Mouse (Mus musculus) intestine, embryonic 15.5 days (tissue): ENCODE results near the gene Lonp2. TPM values are rescaled to one million over a fixed set of nuclear protein-coding genes. Genes with fewer than 3 reads are reported as not detected.

Source experiments
- ATAC-seq: fragments of 200-750 bp; cut with Nextera tagmentation; 2 replicates; pipeline ENCODE4 v1.8.0; 2017; ENCODE audit warnings: moderate TSS enrichment, moderate library complexity
- H3K27ac ChIP-seq: fragments of 300-500 bp; sonication (generic); 2 replicates; pipeline ENCODE4 v1.5.1; 2015; ENCODE audit warnings: mild to moderate bottlenecking, inconsistent platforms
- H3K27me3 ChIP-seq: fragments of 300-500 bp; sonication (generic); replicated peaks from 2 replicates; pipeline ENCODE4 v1.6.1; 2015; ENCODE audit warnings: inconsistent platforms
- H3K36me3 ChIP-seq: fragments of 300-500 bp; sonication (generic); 2 replicates; pipeline ENCODE4 v1.6.1; 2015; ENCODE audit warnings: inconsistent platforms
- H3K4me1 ChIP-seq: fragments of 300-500 bp; sonication (generic); replicated peaks from 2 replicates; pipeline ENCODE4 v1.6.1; 2015; ENCODE audit warnings: inconsistent platforms
- H3K4me2 ChIP-seq: fragments of 300-500 bp; sonication (generic); replicated peaks from 2 replicates; pipeline ENCODE4 v1.6.1; 2015; ENCODE audit warnings: mild to moderate bottlenecking, inconsistent platforms
- H3K4me3 ChIP-seq: fragments of 300-500 bp; sonication (generic); replicated peaks from 2 replicates; pipeline ENCODE4 v1.5.1; 2015; ENCODE audit warnings: inconsistent platforms
- H3K9ac ChIP-seq: fragments of 300-500 bp; sonication (generic); 2 replicates; pipeline ENCODE4 v1.6.1; 2015; ENCODE audit warnings: inconsistent platforms
- H3K9me3 ChIP-seq: fragments of 300-500 bp; sonication (generic); 2 replicates; pipeline ENCODE4 v1.6.1; 2016; ENCODE audit warnings: inconsistent platforms
- WGBS: fragments of 180-500 bp; shearing (Covaris S2); methylation state at CpG from one replicate; pipeline ENCODE4 v1.1.7; 2015; 5-methylcytosine and 5-hydroxymethylcytosine counted together
- polyA plus RNA-seq: library from polyadenylated mRNA; unstranded; fragments of >200 nt; fragmentation: Nextera tagmentation; extraction: Ambion mirVana; gene quantifications from 2 replicates; pipeline ENCODE4 v1.2.1, GENCODE M21; 2015

Gene Lonp2
- polyA plus RNA-seq, 1 experiment from 2014 or later, result 63.0 TPM

DNA sequence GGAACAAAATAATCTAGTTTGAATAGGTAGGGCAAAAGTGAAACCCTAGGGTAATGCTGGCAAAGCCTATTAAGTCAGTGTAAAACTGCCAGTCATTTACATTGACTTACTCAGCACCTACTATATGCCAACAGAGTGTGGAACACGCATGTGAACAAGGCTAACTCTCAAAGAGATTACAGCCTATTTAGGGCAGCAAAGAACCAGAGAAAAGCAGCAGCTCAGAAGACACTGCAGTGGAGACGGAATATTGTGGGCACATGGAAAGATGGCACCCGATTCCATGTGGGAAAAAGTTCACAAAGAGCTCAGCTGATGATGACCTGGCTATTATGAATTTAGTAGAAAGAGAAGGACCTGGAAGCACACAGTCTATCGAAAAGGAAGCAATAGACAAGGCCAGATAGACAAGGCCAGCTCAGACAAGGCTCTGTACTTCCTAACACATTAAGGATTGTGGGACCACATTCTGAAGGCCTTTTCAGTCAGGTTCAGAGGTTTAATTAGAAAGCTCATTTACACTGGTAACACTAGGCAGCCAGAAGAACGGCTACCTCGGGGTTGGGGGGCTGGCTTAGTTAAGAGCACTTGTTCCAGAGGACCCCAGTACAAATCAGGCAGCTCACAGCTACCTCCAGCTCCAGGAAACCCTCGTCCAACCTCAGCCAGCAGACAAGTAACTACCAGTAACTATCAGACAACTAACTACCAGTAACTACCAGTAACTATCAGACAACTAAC is 118.9 kb downstream of the Lonp2 start:
- no peaks in the 10 kb centered on the region for H3K9me3 ChIP-seq
- ATAC-seq, result no peak
- no peak overlapping the region for H3K4me2 ChIP-seq
- H3K36me3 ChIP-seq, result no peaks in the 10 kb centered on the region
- WGBS, result 83% methylated on average over 7 of the region's 7 CpGs
- no peak overlapping the region for H3K27ac ChIP-seq
- no peak overlapping the region for H3K4me3 ChIP-seq
- 0 out of 2 replicates have a peak, but pooled peaks cover 5% of the 10 kb centered on the region for H3K4me1 ChIP-seq
- no peak overlapping the region for H3K9ac ChIP-seq
- no peaks in the 10 kb centered on the region for H3K27me3 ChIP-seq

DNA sequence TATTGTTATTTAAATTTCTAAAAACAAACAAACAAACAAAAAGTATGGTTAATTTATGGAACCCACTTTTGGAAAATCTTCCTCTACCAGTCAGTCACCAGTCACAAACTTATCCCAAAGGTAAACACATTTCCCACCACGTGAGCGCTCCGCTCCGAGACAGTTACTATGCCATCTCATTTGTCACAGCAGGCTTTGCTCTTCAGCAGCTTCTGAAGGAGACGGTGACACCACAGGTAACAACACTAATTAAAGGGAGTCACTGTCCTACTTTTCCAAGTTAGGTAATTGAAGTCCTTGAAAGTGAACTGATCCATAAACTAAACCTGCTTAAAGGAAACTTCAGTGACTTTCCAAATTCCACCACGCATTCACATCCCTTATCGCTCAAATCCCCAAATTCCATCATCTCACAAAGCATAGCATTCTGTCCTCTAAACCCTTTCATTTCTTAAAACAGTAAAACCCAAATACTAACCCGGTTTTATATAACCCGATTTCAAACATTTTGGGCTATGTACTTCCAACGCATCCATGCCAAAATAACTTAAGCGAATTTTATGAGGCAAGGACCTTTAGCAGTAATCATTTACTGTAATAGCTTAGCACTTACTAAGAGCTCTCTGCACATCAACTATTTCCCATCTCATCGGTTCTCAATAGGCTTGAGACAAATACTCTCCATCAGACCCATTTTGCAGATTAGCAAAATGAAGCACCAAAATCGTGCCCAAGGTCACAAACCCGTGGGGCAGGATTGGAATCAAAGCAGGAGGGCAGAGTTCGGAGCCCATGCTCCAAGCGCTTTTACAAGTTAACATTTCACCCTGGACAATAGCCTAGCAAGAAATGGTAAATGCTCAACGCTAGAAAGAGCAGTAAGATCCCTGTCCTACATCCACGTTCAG is 120.7 kb downstream of the Lonp2 start:
- peak overlapping the region; percentile 92 for H3K27ac ChIP-seq
- H3K9me3 ChIP-seq, result no peaks in the 10 kb centered on the region
- WGBS, result 10% methylated on average over 18 of the region's 18 CpGs
- H3K4me2 ChIP-seq, result peak overlapping the region; percentile 66
- H3K9ac ChIP-seq, result peak overlapping the region; percentile 87
- 0 out of 2 replicates have a peak, but pooled peaks cover 5% of the 10 kb centered on the region for H3K4me1 ChIP-seq
- no peaks in the 10 kb centered on the region for H3K27me3 ChIP-seq
- no peaks in the 10 kb centered on the region for H3K36me3 ChIP-seq
- no peak for ATAC-seq
- peak overlapping the region; percentile 69 for H3K4me3 ChIP-seq

DNA sequence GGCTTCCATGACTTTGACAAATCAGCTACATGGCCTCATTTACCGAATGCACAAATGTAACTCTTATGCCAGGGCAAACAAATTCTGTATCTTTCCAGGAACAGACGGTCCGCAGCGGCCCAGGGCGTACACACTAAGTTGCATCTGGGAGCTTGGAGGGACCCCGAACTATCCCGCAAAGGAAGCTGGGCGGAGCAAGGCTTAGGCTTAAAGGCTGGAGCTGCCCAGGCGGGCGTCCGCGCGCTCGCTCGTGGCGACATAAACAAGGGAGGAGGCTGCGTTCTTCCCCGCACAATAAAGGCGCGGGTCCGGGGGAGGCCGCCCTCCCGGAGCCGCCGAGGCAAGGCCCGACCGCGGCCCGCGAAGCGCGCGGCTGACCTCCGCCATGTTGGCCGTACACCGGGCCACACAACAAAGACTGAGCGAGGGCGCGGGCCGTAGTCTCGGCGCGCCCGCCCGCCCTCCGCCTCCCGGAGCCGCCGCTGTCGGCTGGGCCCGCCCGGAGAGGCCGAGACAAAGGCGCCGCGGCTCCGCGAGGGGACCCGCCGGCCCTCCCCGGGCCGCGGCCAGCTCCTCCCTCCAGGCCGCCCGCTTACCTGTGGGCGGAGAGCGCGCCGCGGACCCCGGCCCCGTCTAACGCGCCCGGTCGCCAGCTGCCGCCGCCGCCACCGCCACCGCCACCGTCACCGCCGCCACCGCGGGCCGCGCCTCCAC is 121.5 kb downstream of the Lonp2 start, which contains the start of the genes Gm10638 and Siah1a:
Gene Gm10638, plus strand, starts transcription at position 479 of the 714 bp plus-strand sequence.
Gene Siah1a, minus strand, starts transcription at position 714 of the 714 bp plus-strand sequence.
- peak within 1 kb of the TSS; percentile 87 for H3K9ac ChIP-seq
- ATAC-seq, result peak; percentile 91
- H3K27ac ChIP-seq, result peak within 1 kb of the TSS; percentile 92
- WGBS, result under 1% methylated on average over 83 of the region's 88 CpGs
- peak within 1 kb of the TSS; percentile 75 for H3K4me2 ChIP-seq
- no peaks in the 10 kb centered on the region for H3K27me3 ChIP-seq
- H3K9me3 ChIP-seq, result no peaks in the 10 kb centered on the region
- peak within 1 kb of the TSS; percentile 69 for H3K4me3 ChIP-seq
- H3K4me1 ChIP-seq, result 0 out of 2 replicates have a peak, but pooled peaks cover 5% of the 10 kb centered on the region
- no peaks in the 10 kb centered on the region for H3K36me3 ChIP-seq

DNA sequence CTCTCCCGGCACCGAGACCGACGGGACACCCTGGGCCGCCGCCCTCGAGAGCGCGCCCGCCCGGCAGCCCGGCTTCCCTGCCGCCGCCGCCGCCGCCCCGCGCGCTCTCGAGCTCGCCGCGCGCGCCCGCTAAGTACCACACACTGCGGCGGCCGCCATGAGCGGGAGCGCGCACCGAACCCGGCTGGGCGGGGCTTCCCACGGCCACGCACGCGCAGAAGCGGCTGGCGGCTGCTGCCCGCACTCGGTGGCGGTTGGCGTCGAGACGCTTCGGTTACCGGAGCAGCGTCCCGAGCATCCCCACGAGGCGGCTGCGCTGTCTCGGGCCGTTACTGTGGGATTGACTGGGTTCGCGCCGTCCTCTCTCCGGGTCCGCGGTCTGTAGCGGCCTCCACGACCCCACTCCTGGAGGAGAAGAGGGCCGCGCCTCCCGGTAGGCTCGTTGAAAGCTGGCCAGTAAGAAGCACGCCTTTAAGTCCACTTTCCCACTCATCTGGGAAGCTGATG is 122.1 kb downstream of the Lonp2 start:
- Histone ChIP-seq H3K9me3 (no peaks in the 10 kb centered on the region), H3K27ac (peak overlapping the region; percentile 92), H3K4me1 (0 out of 2 replicates have a peak, but pooled peaks cover 5% of the 10 kb centered on the region), H3K4me3 (peak overlapping the region; percentile 69), H3K36me3 (no peaks in the 10 kb centered on the region), H3K9ac (peak overlapping the region; percentile 87), H3K4me2 (peak overlapping the region; percentile 75), H3K27me3 (no peaks in the 10 kb centered on the region)
- peak; percentile 93 for ATAC-seq
- under 1% methylated on average over 70 of the region's 70 CpGs for WGBS

DNA sequence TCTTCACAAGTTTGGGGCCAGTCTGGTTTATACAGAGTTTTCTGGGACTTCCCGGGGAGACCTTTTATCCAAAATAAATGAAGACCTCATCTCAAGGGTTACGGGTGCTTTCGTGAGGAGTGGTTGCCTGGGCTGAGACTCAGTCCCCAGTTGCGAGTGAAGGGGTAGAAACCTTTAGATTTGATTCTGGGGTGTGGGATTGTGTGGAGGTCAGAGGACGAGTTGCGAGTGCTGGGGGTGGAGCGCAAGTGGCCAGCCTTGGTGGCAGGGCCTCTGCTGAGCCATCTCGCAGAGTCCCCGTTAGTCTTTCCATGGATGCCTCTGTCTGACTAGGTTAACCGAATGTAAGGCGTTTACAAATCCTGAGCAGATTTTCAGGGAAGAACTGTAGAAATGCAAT is 122.7 kb downstream of the Lonp2 start:
- Histone ChIP-seq H3K4me1 (0 out of 2 replicates have a peak, but pooled peaks cover 5% of the 10 kb centered on the region), H3K4me3 (peak overlapping the region; percentile 69), H3K36me3 (no peaks in the 10 kb centered on the region), H3K27me3 (no peaks in the 10 kb centered on the region), H3K4me2 (peak overlapping the region; percentile 75), H3K9me3 (no peaks in the 10 kb centered on the region), H3K27ac (peak overlapping the region; percentile 82), H3K9ac (peak overlapping the region; percentile 76)
- no peak for ATAC-seq
- WGBS, result 5% methylated on average over 11 of the region's 11 CpGs

DNA sequence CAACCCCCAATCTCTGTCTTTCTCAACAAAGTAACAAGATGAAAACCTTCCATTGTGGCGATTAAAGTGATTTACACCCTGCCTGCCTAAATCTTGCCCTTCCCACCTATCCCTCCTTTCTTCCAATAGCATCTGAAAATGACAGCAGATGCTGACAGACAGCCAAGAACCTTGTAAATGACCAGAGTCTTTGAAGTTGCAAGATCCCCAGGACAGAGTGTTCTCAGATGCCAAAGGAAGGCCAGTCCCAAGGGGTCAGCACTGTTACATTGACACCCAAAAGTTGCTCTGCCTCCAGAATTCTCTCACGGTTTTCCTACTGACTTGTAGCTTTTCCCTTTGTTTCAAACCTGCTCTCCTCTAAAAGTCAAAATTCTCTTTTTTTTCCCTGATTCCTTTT is 126.0 kb downstream of the Lonp2 start:
- ATAC-seq, result no peak
- no peak overlapping the region for H3K9ac ChIP-seq
- H3K4me3 ChIP-seq, result no peak overlapping the region
- H3K9me3 ChIP-seq, result no peaks in the 10 kb centered on the region
- WGBS, result 46% methylated on average over 2 of the region's 2 CpGs
- no peak overlapping the region for H3K27ac ChIP-seq
- H3K27me3 ChIP-seq, result no peaks in the 10 kb centered on the region
- no peaks in the 10 kb centered on the region for H3K36me3 ChIP-seq
- 0 out of 2 replicates have a peak, but pooled peaks cover 2% of the 10 kb centered on the region for H3K4me1 ChIP-seq
- H3K4me2 ChIP-seq, result no peak overlapping the region

DNA sequence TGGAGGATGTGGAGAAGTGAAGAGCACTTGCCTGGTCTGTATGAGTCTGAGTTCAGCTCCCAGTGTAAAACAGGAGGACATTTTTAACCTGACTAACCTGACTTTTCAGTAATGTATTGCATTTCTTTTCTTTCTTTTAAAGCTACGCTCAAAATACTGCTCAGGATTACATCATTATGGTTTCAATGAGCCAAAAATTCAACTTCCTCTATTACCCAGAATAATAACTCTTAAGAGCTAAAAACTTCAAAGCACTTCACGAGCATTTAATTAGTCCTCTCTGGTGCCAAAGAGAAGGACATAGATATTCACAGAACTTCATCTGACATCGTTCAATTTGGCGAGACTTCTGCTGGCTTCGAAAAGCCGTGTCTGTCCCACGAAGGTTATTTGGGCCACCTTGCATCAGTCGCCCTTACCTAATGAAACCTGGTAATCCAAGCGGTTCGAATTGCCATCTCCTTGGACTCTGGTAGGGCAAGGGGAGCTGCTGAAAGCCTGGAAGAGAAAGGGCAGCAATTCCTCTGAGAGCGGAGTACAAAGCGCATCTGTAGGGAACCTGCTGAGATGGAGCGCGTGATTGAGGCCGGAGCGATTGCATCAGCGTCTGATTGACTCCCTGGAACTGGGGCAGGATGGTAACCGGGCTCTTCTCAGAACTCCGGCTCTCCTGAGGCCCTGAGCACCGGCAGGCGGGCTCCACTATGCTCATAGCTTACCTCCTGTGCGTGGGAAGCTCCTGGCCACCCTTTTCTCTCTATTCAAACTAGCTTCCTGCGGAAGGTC is 133.3 kb downstream of the Lonp2 start:
- H3K4me1 ChIP-seq, result peaks cover 5% of the 10 kb centered on the region; the same call in 1 of the 2 replicates
- ATAC-seq, result 0 out of 2 replicates have a peak, but pooled peaks have one; percentile 24
- H3K27ac ChIP-seq, result no peak overlapping the region
- 28% methylated on average over 23 of the region's 23 CpGs for WGBS
- H3K4me3 ChIP-seq, result no peak overlapping the region
- H3K9me3 ChIP-seq, result no peaks in the 10 kb centered on the region
- no peak overlapping the region for H3K9ac ChIP-seq
- H3K36me3 ChIP-seq, result no peaks in the 10 kb centered on the region
- peak overlapping the region; percentile 20; the same call in 1 of the 2 replicates for H3K4me2 ChIP-seq
- no peaks in the 10 kb centered on the region; the same call in 1 of the 2 replicates for H3K27me3 ChIP-seq

DNA sequence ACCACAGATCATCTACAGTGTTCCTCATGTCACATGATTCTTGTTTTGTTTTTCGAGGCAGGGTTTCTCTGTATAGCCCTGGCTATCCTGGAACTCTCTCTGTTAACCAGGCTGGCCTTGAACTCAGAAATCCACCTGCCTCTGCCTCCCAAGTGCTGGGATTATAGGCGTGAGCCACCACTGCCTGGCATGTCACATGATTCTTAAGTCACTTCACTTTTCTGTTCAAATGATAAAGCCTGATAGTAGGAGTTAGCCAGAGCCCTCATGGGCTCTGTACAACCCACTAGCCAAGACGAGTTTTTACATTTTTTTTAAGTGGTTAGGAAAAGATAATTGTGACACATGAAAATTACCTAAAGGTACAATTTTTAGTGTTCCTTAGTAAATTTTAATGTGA is 134.8 kb downstream of the Lonp2 start:
- WGBS, result 60% methylated on average over 3 of the region's 3 CpGs
- ATAC-seq, result peak; percentile 19; the same call in 1 of the 2 replicates
- H3K27me3 ChIP-seq, result no peaks in the 10 kb centered on the region; the same call in 1 of the 2 replicates
- peaks cover 5% of the 10 kb centered on the region; the same call in 1 of the 2 replicates for H3K4me1 ChIP-seq
- H3K4me2 ChIP-seq, result no peak overlapping the region
- no peak overlapping the region for H3K27ac ChIP-seq
- no peaks in the 10 kb centered on the region for H3K36me3 ChIP-seq
- no peaks in the 10 kb centered on the region for H3K9me3 ChIP-seq
- no peak overlapping the region for H3K4me3 ChIP-seq
- no peak overlapping the region for H3K9ac ChIP-seq

DNA sequence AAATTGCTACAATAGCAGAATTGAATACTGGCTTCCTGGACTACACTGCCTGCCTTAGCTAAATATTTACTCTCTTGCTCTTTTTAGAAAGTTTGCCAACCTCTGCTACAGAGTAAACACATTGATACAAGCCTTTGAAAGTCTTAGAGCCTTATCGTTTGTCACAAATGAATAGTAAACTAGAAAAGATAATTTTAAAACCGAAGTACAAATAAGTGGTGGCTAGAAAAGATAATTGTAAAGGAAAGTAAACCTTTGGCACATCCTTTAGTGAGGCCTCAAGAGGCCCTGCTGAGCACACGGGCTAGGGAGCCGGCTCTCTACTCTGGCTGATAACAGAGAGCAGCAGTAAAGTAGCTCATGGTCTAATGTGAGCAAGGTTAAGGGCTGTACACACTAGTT is 135.2 kb downstream of the Lonp2 start:
- Histone ChIP-seq H3K9ac (no peak overlapping the region), H3K9me3 (no peaks in the 10 kb centered on the region), H3K4me1 (peaks cover 5% of the 10 kb centered on the region; the same call in 1 of the 2 replicates), H3K27me3 (no peaks in the 10 kb centered on the region; the same call in 1 of the 2 replicates), H3K36me3 (no peaks in the 10 kb centered on the region), H3K27ac (no peak overlapping the region), H3K4me3 (no peak overlapping the region), H3K4me2 (no peak overlapping the region)
- 20% methylated on average over 4 of the region's 4 CpGs for WGBS
- peak; percentile 94 for ATAC-seq

DNA sequence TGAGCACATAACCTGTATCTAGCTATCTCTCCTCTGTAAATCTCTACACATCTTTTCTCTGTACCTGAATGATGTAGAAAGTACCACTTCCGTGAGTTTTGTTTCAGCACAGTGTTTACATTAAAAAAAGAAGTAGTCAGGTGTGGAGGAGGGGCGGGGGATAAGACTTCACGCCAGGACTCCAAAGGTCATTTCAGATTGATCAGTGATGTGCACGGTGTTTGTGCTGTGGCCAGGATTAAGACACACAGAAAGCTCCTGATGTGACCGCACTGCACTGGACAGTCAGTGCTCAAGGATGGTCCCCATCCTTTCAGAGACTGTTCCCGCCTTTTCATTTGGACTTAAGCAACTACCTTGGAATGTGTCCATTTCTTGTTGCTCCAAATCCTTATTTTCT is 136.9 kb downstream of the Lonp2 start:
- H3K36me3 ChIP-seq, result no peaks in the 10 kb centered on the region
- no peaks in the 10 kb centered on the region for H3K9me3 ChIP-seq
- no peak overlapping the region for H3K4me3 ChIP-seq
- 62% methylated on average over 6 of the region's 6 CpGs for WGBS
- no peak overlapping the region for H3K27ac ChIP-seq
- H3K4me2 ChIP-seq, result no peak overlapping the region
- no peaks in the 10 kb centered on the region; the same call in 1 of the 2 replicates for H3K27me3 ChIP-seq
- H3K9ac ChIP-seq, result no peak overlapping the region
- peaks cover 5% of the 10 kb centered on the region; the same call in 1 of the 2 replicates for H3K4me1 ChIP-seq
- ATAC-seq, result 0 out of 2 replicates have a peak, but pooled peaks have one; percentile 3

DNA sequence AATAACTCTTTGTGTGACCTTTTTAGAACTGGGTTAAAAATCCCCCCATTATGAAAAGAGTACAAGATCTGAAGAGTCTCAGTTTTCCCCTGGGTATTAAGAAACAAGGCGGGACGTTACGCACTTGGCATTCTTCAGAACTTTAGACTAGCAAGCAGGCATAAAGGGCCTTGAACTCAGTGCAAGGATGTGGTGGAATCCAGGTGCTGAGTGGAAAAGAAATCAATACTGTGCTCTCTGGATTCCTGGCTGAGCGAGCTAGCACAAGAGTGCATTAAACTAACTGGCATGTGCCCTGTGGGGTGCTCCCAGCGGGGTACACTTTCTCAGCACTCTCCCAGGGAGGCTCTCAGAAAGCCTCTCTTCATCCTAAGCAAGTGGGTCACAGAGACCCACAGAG is 139.0 kb downstream of the Lonp2 start:
- WGBS, result 66% methylated on average over 5 of the region's 5 CpGs
- Histone ChIP-seq H3K27ac (no peak overlapping the region), H3K36me3 (no peaks in the 10 kb centered on the region), H3K27me3 (no peaks in the 10 kb centered on the region), H3K4me3 (no peak overlapping the region), H3K9ac (no peak overlapping the region), H3K4me2 (no peak overlapping the region), H3K4me1 (no peaks in the 10 kb centered on the region; the same call in 1 of the 2 replicates), H3K9me3 (no peaks in the 10 kb centered on the region)
- ATAC-seq, result no peak
